Mouse (Mus musculus) megakaryocyte, embryonic 14.5 days (primary cell): ENCODE results near the gene Gpr88.

Experiments used
- FLI1 ChIP-seq: IDR thresholded peaks from 2 replicates; pipeline ENCODE4 v1.6.1; 2012; ENCODE audit warnings: low read length, inconsistent platforms, mixed read lengths
- GATA1 ChIP-seq: IDR thresholded peaks from 3 replicates; pipeline ENCODE4 v1.6.1; 2012; ENCODE audit warnings: mixed read lengths, low read length, inconsistent platforms, borderline replicate concordance

DNA sequence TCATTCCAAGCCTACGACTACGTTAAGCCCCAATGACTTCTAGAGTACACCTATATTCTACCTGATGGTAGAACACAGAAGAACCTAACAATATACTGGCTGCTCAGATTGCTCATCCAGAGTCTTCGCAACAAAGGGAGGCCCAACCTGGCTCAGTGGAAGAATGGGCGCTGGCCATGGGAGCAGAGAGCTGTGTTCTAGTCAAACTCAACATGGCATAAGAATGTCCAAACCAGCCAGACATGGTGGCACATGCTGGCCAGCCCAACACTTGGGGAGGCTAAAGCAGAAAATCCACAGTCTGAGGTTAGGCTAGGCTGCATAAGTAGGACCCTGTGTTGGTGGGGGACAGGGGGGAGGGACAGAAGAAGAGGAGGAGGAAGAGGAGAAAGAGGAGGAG is 31.4 kb upstream of the Gpr88 start:
- TF ChIP-seq GATA1 (no peak), FLI1 (no peak)
